Mouse (Mus musculus) forebrain, embryonic 10.5 days (tissue): Measurements from ENCODE around the gene 5730596B20Rik. TPM values are rescaled to one million over a fixed set of nuclear protein-coding genes. Genes with fewer than 3 reads are reported as not detected.

Experiments
- DNase-seq: peaks from one replicate; pipeline ENCODE4 v3.0.0-alpha.2; 2017; ENCODE audit warnings: low spot score; ENCODE audit errors: extremely low spot score
- H3K27ac ChIP-seq: fragments of 300-500 bp; sonication (generic); 2 replicates; pipeline ENCODE4 v1.5.1; 2016; ENCODE audit warnings: mild to moderate bottlenecking
- H3K27me3 ChIP-seq: fragments of 300-500 bp; sonication (generic); 2 replicates; pipeline ENCODE4 v1.6.1; 2016; ENCODE audit warnings: mild to moderate bottlenecking; ENCODE audit not compliant: poor library complexity, severe bottlenecking
- H3K36me3 ChIP-seq: fragments of 300-500 bp; sonication (generic); replicated peaks from 2 replicates; pipeline ENCODE4 v1.6.1; 2016; ENCODE audit warnings: mild to moderate bottlenecking, moderate library complexity
- H3K4me1 ChIP-seq: fragments of 300-500 bp; sonication (generic); 2 replicates; pipeline ENCODE4 v1.6.1; 2016
- H3K4me3 ChIP-seq: fragments of 300-500 bp; sonication (generic); 2 replicates; pipeline ENCODE4 v1.5.1; 2016; ENCODE audit warnings: mild to moderate bottlenecking, moderate library complexity
- H3K9me3 ChIP-seq: fragments of 300-500 bp; sonication (generic); 2 replicates; pipeline ENCODE4 v1.6.1; 2016; ENCODE audit warnings: mild to moderate bottlenecking, moderate library complexity
- WGBS: fragments of 180-500 bp; shearing (Covaris S2); methylation state at CpG from one replicate; pipeline ENCODE4 v1.1.7; 2016; 5-methylcytosine and 5-hydroxymethylcytosine counted together
- polyA plus RNA-seq: library from polyadenylated mRNA; unstranded; fragments of >200 nt; fragmentation: Nextera tagmentation; extraction: Ambion mirVana; gene quantifications from 2 replicates; pipeline ENCODE4 v1.2.1, GENCODE M21; 2016

5730596B20Rik gene
- polyA plus RNA-seq, result not detected in 2 replicates

DNA sequence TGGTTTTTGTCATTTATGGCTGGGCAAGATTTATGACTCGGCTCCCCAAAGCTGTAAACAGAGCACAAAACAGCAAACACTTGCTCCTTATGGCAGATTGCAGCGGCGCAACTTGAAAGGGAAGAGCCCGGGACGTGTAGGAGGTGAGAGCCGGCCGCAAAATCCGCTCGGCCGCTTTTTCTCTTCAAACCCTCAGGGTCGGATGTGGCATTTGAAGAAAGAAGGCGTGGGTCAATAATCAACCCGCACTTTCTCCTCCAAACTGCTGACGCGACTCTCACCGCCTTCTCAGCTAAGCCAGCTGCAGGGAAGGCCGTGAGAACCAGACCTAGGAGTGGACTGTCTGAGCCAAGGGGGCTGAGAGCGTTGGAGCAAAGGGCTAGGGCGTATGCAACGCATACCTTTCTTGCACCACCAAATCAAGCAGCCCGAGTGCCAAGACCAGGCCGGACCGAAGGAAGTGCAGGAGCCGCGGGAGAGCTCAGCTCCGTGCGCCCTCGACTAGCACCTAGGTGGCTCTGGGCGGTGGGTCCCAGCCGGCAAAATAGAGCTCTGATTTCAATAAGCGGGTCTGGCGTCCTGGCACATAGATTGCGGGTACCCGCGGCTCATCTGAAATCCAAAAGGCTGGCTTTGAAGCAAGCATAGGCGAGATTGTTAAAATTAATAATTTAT is at the start of gene 5730596B20Rik:
Gene 5730596B20Rik (plus strand): TSS at position 438 of the 675 bp plus-strand sequence.
- Histone ChIP-seq H3K27me3 (peaks cover 100% of the 10 kb centered on the region), H3K9me3 (no peaks in the 10 kb centered on the region), H3K4me1 (peaks cover 16% of the 10 kb centered on the region), H3K27ac (no peak within 1 kb of the TSS), H3K4me3 (no peak within 1 kb of the TSS), H3K36me3 (no peaks in the 10 kb centered on the region)
- peak; percentile 54 for DNase-seq
- WGBS, result under 1% methylated on average over 36 of the region's 36 CpGs

DNA sequence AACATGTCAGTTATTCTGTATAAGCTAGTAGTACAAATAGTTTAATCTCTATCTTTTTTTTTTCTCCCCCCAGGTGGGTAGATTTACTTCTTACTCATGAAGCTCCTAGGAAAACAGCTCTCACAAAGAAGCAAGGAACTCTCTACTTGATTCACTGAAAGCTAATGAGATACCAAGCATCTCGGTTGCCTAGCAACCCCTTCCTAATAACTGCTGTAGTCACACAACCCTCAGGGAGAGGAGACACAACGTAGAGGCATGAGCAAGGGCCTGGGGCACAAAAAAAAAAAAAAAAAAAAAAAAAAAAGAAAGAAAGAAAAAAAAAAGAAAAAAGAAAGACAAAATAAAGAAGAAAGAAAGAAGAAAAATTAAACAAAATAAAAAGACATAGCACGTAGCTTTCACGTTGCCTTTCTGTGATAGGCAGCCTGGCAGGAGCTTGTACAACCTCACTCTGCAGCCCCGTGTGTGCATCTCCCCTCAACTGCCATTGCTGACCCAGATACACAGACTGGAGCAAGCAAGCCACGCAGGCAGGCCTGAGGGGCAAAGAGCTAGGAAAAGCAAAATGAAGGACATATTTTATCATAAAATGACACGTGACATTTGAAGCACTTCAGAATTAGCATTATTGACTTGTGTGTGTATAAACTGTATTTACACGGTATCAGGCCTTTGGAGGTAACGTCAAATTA is 39.3 kb upstream of the 5730596B20Rik start:
- no peak overlapping the region for H3K4me3 ChIP-seq
- peaks cover 20% of the 10 kb centered on the region; the same call in 1 of the 2 replicates for H3K27me3 ChIP-seq
- no peak overlapping the region for H3K27ac ChIP-seq
- 72% methylated on average over 9 of the region's 9 CpGs for WGBS
- no peaks in the 10 kb centered on the region for H3K36me3 ChIP-seq
- peaks cover 15% of the 10 kb centered on the region for H3K4me1 ChIP-seq
- DNase-seq, result no peak
- no peaks in the 10 kb centered on the region for H3K9me3 ChIP-seq

DNA sequence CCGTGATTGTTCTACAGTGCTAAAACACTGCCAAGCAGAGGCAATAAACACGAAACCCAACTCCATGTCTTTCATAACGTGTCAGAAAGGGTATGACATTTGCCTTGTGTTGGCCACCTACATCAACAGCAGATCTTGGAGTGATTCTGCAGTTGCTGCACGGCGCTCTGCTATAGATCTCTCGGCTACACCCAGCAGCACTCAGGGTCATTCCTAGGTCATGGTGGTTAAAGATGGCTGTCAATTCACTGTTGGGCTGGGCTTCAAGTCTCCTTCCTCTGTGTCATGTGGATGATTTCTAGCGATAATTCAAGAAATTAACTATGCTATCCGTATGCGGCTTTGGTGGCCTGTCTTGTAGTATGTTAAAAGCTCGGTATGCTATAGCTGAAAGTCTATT is 38.7 kb upstream of the 5730596B20Rik start:
- Histone ChIP-seq H3K4me3 (no peak overlapping the region), H3K36me3 (no peaks in the 10 kb centered on the region), H3K9me3 (no peaks in the 10 kb centered on the region), H3K27me3 (peaks cover 20% of the 10 kb centered on the region; the same call in 1 of the 2 replicates), H3K27ac (no peak overlapping the region), H3K4me1 (peaks cover 15% of the 10 kb centered on the region)
- 86% methylated on average over 10 of the region's 10 CpGs for WGBS
- no peak for DNase-seq

DNA sequence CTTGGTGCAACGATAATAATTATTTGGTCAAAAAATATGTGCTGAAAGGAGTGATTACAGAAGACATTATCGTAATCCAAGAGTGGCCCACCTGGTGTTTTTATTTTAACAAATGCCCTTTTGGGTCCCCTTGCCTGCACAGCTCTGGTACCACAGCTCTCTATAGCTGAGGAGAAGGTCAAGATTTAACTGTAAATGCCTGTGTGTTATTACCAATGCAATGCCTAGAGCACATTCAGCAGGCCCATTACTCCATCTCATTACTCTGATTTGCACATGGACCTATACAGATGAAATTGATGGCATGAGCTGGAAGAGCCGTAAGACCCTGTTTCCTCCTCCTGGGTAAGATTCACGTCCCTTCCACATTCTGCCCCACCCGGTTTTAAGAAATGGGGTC is 38.2 kb upstream of the 5730596B20Rik start:
- H3K9me3 ChIP-seq, result no peaks in the 10 kb centered on the region

DNA sequence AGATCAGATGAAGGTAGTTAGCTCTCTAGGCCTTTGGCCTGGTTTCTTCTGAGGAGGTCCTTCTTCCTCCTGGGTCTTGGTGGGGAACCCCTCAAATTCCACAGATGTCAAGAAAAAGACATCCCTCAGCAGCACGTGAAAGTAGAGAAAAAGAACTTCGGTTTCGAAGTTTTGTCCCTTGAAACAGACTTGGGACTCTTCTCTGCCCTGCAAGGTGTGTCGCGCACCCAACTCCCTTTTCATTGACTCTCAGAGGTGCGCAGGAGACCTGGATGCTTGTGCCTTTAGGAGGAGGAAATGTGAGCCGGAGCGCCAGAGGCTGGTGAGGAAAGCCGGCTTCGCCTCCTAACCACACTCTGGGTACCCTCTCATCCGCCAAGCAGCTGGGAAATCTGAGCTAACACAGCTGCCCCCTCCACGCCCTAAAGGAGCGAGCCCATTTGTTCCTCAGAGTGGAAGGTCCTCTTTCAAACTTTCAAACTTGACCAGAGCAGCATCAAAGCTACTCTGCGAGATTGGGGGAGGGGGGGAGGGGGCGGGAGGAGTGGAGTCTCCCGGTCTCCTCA is 26.8 kb upstream of the 5730596B20Rik start:
- Histone ChIP-seq H3K27me3 (peaks cover 100% of the 10 kb centered on the region), H3K4me3 (no peak overlapping the region), H3K9me3 (peaks cover 4% of the 10 kb centered on the region), H3K4me1 (peaks cover 5% of the 10 kb centered on the region), H3K36me3 (no peaks in the 10 kb centered on the region), H3K27ac (no peak overlapping the region)
- DNase-seq, result peak; percentile 31
- WGBS, result 3% methylated on average over 16 of the region's 16 CpGs

More for the DNA sequence above, 38.2 kb upstream of the 5730596B20Rik start:
- Histone ChIP-seq H3K27me3 (peaks cover 20% of the 10 kb centered on the region; the same call in 1 of the 2 replicates), H3K4me1 (peaks cover 15% of the 10 kb centered on the region), H3K27ac (no peak overlapping the region), H3K4me3 (no peak overlapping the region), H3K36me3 (no peaks in the 10 kb centered on the region)
- no peak for DNase-seq
- 93% methylated on average over 5 of the region's 5 CpGs for WGBS

DNA sequence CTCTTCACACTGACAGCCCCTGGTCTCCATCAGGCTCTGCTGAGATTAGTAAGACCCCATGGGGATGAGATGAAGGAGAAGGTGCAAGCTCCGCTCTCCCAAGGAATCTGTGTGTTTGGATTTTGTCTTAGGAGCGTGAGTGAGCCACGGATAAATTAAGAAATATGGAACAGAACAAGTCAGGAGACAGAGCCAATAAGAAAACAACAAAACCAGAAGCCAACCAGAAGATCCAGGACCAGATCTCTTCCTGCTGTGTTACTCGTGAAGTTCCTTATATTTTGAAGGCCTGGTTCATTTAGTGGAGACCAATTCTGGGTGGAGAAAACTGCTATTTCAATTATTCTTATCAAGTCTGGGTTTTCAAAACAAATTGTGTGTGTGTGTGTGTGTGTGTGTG is 25.7 kb upstream of the 5730596B20Rik start:
- no peak overlapping the region for H3K4me3 ChIP-seq
- H3K4me1 ChIP-seq, result peaks cover 5% of the 10 kb centered on the region
- no peaks in the 10 kb centered on the region for H3K36me3 ChIP-seq
- peak; percentile 13 for DNase-seq
- H3K9me3 ChIP-seq, result peaks cover 4% of the 10 kb centered on the region
- H3K27me3 ChIP-seq, result peaks cover 100% of the 10 kb centered on the region
- H3K27ac ChIP-seq, result no peak overlapping the region
- 3% methylated on average over 4 of the region's 4 CpGs for WGBS

DNA sequence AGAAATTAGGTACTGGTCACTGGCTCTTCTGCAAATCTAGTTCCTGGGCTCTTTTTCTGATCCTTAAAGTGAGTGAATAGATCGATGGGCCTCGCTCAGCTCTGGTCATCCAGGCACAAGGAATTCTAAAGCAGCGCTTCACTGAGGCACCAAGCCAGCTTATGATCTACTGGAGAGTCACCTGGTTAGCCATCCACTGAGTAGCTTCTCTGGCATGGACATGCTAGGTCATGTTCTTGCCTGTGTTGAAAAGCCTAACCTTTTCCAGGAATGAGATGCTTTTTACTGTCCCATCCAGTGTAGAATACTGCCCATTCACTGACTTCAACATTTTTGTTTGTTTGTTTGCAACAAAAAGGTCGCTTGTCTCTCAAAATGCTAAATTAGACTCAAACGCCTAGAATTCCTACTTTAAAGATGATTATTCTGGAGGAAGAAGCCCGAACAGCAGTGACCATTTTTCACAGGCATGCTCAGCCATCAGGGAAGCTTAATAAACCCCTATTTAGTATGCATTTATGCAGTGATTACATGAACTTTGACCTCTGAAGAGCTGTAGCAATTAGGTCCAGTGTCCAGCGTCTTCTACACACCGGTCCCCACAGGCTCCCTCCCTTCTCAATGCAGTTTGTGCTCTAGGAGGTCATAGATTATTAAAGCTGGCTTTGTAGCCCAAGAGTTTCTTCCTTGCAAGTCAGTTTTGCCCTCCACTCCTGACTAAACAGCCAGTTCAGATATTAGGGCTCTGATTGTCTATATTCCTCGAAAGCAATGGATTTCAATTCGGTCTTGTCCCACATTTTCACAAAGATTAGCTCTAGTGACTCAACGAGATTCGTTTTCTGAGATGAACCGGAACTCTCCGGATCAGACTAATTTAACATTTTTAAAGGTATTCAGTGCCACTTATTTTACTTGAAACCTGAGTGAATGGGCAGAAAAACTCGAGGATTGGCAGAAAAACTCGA is 24.8 kb upstream of the 5730596B20Rik start:
- 2% methylated on average over 16 of the region's 16 CpGs for WGBS
- DNase-seq, result peak; percentile 18
- H3K4me3 ChIP-seq, result no peak overlapping the region
- no peak overlapping the region for H3K27ac ChIP-seq
- peaks cover 4% of the 10 kb centered on the region for H3K9me3 ChIP-seq
- peaks cover 5% of the 10 kb centered on the region for H3K4me1 ChIP-seq
- H3K27me3 ChIP-seq, result peaks cover 100% of the 10 kb centered on the region
- H3K36me3 ChIP-seq, result no peaks in the 10 kb centered on the region

DNA sequence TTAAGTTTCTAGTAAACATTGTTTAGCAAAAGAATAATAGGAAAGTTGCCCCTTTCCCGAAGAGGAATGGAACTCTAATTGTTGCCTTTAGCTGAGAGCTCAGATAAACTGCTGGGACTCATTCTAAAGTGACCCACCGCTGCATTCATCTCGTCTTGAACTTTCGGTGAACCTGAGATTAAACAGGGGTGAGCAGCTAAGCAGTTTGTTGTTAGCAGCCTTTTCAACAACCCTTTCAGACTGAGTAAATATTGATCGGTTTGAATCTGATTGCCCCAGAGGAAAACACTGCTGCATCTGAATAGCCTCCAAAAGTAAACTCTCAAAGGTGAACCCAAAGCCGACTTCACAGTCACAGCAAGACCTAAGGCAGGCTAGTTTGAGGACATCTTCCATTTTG is 24.0 kb upstream of the 5730596B20Rik start:
- Histone ChIP-seq H3K4me1 (peaks cover 10% of the 10 kb centered on the region), H3K36me3 (no peaks in the 10 kb centered on the region), H3K9me3 (peaks cover 4% of the 10 kb centered on the region), H3K27me3 (peaks cover 100% of the 10 kb centered on the region), H3K4me3 (no peak overlapping the region), H3K27ac (no peak overlapping the region)
- WGBS, result 2% methylated on average over 6 of the region's 6 CpGs
- peak; percentile 17 for DNase-seq

DNA sequence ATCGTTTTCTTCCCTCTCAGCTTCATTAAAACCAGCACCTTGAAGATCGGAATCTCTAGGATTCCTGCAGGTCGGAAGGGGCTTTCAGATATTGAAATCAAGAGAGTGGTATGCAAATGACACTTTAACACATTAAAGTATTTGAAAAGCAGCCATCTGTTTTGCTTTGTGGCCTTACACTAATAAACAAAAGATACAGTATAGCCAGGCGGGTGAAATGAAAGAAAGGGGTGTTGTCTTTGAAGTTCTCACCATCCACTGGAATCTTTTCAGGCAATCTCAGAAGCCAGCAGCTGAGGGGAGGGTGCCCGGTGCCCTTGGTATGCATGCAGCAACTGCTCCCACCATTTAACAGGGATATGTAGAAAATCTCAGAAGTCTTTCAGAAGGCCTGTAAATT is 23.3 kb upstream of the 5730596B20Rik start:
- Histone ChIP-seq H3K36me3 (no peaks in the 10 kb centered on the region), H3K27me3 (peaks cover 100% of the 10 kb centered on the region), H3K9me3 (peaks cover 4% of the 10 kb centered on the region), H3K4me1 (peaks cover 18% of the 10 kb centered on the region), H3K27ac (no peak overlapping the region), H3K4me3 (no peak overlapping the region)
- no peak for DNase-seq
- WGBS, result 3% methylated on average over 5 of the region's 5 CpGs

DNA sequence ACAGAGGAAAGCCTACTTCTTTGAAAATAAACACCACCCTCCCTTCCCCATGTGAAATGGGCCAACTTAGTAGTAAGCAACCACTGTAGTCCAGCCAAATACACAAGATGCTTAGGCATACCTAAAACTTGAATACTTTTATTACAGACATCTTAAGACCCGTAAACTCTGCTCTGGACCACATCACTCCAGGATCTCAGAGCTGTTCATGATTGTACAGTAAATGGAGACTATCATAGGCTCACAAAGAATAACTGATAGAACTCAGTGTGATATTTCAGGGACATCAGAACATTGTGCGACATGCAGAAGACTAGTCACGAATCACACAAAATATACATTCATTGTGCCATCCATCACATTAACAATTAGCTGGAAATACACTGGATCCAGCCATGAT is 21.8 kb upstream of the 5730596B20Rik start:
- Histone ChIP-seq H3K27ac (no peak overlapping the region), H3K4me3 (no peak overlapping the region), H3K27me3 (peaks cover 100% of the 10 kb centered on the region), H3K4me1 (peaks cover 24% of the 10 kb centered on the region), H3K9me3 (no peaks in the 10 kb centered on the region), H3K36me3 (no peaks in the 10 kb centered on the region)
- no peak for DNase-seq
- 33% methylated on average over 3 of the region's 3 CpGs for WGBS

DNA sequence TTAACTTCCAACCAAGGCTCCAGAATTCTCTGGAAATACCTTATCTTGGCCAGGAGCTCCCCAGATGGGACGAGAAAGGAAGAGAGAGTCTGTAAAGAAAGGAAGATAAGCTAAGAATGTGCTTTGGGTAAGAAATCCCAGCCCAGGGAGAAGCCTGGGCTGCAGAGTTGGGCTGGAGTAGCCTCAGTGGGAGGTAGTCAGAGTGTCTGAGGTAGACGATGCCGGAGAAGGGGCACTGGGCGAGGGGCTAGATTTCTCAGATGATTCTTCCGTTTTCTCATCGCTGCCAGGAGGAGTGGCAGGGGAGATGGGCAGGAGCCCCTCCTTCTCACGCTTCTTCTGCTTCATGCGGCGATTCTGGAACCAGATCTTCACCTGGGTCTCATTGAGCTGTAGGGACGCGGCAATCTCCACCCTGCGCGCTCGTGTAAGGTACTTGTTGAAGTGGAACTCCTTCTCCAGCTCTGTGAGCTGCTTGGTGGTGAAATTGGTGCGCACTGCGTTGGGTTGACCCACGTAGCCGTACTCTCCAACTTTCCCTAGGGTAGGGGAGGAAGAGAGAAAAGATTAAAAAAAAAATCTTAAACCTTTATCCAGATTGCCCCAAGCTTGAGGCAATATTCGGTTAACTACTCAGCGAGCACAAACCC is 20.6 kb upstream of the 5730596B20Rik start:
- peaks cover 100% of the 10 kb centered on the region for H3K27me3 ChIP-seq
- H3K27ac ChIP-seq, result no peak overlapping the region
- peaks cover 24% of the 10 kb centered on the region for H3K4me1 ChIP-seq
- H3K36me3 ChIP-seq, result no peaks in the 10 kb centered on the region
- H3K9me3 ChIP-seq, result no peaks in the 10 kb centered on the region
- peak; percentile 23 for DNase-seq
- 1% methylated on average over 20 of the region's 20 CpGs for WGBS
- no peak overlapping the region for H3K4me3 ChIP-seq
